Mouse (Mus musculus) embryonic stem cell, embryonic (primary cell): ENCODE data around the gene Pramel1.

Source experiments
- CTCF ChIA-PET, 4 experiments: fragments of 300-600 bp in 2 of 4; fragments of 350-600 bp in 2 of 4; sonication (Branson Sonifier 250); formaldehyde crosslinking; loops; one replicate each; lab custom pipeline; 2022; ENCODE audit warnings: inconsistent platforms in 2 of 4; lab: Charles Lee
- POLR2A ChIA-PET, 4 experiments: fragments of 300-600 bp in 2 of 4; fragments of 350-600 bp in 2 of 4; sonication (Branson Sonifier 250); formaldehyde crosslinking; loops; one replicate each; lab custom pipeline; 2022; ENCODE audit warnings: antibody characterized with exemption in 4 of 4, inconsistent platforms in 1 of 4; lab: Charles Lee

Pramel1 gene

DNA sequence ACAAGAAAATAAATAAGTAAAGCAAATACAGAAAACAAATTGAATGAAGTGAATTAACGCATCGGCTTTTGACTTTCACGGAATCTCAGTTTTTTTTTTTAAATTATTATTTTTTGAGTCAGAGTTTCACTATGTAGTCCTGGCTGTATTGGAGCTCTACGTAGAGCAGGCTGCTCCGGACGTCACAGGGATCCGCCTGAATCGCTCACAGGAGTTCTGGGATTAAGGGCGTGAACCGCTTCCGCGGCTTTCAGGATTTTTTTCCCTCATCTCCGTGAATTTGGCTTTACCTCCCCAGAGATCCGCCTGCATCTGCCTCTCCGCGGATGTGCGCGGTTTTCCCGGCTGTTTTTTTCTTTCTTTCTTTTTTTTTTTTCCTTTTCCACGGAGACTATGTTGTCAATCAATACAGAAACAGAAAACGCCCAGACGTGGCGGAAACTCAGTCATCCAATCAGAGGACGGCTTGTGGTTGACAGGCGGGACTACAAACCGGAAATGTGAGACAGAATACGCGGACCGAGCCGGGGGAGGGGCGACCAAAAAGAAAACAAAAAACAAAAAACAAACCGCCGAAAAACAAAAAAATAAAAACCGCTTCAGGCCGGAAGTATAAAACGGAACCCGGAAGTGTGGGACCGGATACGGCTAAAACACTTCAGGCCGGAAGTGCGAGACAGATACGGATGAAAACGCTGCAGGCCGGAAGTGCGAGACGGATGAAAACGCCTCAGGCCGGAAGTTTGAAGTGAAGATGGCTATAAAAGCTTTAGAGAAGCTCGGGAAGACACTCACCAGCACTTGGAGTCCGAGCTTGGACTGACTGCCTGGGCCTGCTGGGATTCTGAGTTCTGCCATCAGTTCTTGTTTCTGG, 18.2 kb downstream of the Pramel1 start, which contains the start of gene Pramef8:
TSS of gene Pramef8 (plus strand) at position 208 of the 874 bp plus-strand sequence.
- ChIA-PET CTCF (no interaction called here), POLR2A (interaction anchor here (0.6 to 1.4 kb wide), 11 partner anchors 15 to 900 kb away, joined by 3 to 4 read pairs (median 3); partner anchors contain the start of gene Lrrc38 (in 1 of the 4))

DNA sequence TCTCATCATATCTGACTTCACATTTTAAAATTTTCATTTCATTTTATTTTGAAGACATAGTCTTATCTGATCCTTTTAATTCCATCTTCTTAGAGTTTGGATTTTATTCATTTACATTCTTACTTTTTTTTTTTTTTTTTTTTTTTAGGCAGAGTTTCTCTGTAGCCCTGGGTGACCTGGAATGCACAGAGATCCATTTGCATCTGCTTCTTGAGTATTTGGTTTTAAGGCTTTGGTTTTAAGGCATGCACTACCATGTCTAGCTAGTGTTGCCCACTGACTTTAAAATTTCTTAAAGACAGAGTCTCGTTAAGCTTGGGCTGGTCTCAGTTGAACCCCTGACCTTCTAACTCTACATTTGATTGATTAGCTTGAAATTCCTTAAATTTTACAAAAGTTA, 19.4 kb downstream of the Pramel1 start:
- POLR2A ChIA-PET: interaction anchor here (0.5 to 1.4 kb wide), 9 partner anchors 8 to 899 kb away, joined by 3 to 5 read pairs (median 3); no protein-coding TSS in a partner anchor
- CTCF ChIA-PET: interaction anchor here in 1 of 4 experiments (0.7 kb wide), 1 partner anchor 54 kb away, joined by 4 read pairs; no protein-coding TSS in a partner anchor

GRCm38 (mm10) chr4:143414121-143414520, 19.9 kb downstream of the Pramel1 start:
- CTCF ChIA-PET: interaction anchor here in 1 of 4 experiments (0.7 kb wide), 1 partner anchor 55 kb away, joined by 4 read pairs; no protein-coding TSS in a partner anchor
- POLR2A ChIA-PET: interaction anchor here in 3 of 4 experiments (0.5 to 1.4 kb wide), 7 partner anchors 9 to 354 kb away, joined by 3 read pairs; no protein-coding TSS in a partner anchor

DNA sequence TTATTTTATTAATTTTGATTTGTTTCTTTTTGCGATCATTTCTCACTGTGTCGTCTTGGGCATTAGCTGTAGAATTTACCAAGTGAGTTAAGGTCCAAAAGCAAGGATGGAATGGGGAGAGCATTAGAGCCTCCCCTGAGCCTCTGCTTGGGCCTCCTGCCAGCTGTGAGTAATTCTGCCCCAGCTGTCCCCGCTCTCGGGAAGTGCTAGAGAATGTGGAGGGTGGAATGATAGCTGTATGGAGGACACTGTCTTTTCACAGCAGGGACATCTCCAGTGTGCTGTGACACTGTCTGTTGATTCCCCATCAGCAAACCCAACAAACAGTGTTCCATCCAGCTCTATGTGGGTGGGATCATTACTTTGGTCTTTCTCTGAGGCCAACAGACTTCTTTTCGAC, 32.5 kb downstream of the Pramel1 start:
- POLR2A ChIA-PET: interaction anchor here in 2 of 4 experiments (0.6 to 0.8 kb wide), 2 partner anchors 15 to 722 kb away, joined by 3 read pairs; partner anchors contain the start of gene Pramef8 (in 1 of the 2)
- CTCF ChIA-PET: interaction anchor here in 2 of 4 experiments (0.7 to 1.1 kb wide), 2 partner anchors 399 to 784 kb away, joined by 3 read pairs; no protein-coding TSS in a partner anchor
